Mouse (Mus musculus) kidney, adult 2 months (tissue): ENCODE results near the gene Gm26897.

Experiments
- CTCF ChIP-seq: fragments of 200-500 bp; conservative IDR thresholded peaks from 2 replicates; pipeline ENCODE4 v1.5.1; 2011; ENCODE audit warnings: low read depth, mild to moderate bottlenecking, control low read depth, low read length, moderate library complexity, mixed read lengths; ENCODE audit not compliant: insufficient read depth, insufficient read length
- POLR2A ChIP-seq: fragments of 200-500 bp; IDR thresholded peaks from one replicate; pipeline ENCODE4 v1.6.1; 2011; ENCODE audit warnings: low read depth, low read length, control low read depth

DNA sequence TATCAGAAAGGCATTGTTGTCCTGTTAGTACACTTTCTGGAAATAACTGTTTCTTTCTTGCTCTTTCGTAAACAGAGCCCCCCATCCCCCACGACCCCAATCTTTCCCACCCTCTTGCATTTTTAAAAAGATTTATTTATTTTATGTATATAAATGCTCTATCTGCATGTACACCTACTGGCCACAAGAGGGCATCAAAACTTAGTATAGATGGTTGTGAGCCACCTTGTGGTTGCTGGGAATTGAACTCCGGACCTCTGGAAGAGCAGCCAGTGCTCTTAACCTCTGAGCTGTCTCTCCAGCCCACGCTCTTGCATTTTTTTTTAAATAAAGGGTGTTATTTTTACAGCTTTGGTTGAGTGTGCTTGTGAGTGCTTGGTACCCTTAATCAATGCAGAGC is 5.3 kb upstream of the Gm26897 start:
- TF ChIP-seq POLR2A (no peak), CTCF (0 out of 2 replicates have a peak, but pooled peaks have one; percentile 20)
